Mouse (Mus musculus): ENCODE results near the gene Cybrd1. TPM values are rescaled to one million over a fixed set of nuclear protein-coding genes. Genes with fewer than 3 reads are reported as not detected.

The Cybrd1 gene
- polyA plus RNA-seq, 1 experiment from 2014 or later = 1.0 TPM

- no peak for TF ChIP-seq CTCF (IDR thresholded peaks at IDR 0.05; ENCODE audit: low read depth)
- DNase-seq (ENCODE audit: low spot score) (no peak), ATAC-seq (replicated peaks; ENCODE audit: low FRiP score, low read depth) (no peak)
- H3K9ac ChIP-seq (ENCODE audit: low read depth, low read length) = no peak overlapping the region
- H3K4me2 ChIP-seq (ENCODE audit: low read length) = no peak overlapping the region
- H3K9me3 ChIP-seq (replicated peaks; ENCODE audit: low read length) = no peaks in the 10 kb centered on the region
- no peaks in the 10 kb centered on the region for H3K27me3 ChIP-seq (ENCODE audit: insufficient read depth, low read length)
- H3K27ac ChIP-seq = no peak overlapping the region
- WGBS = 76% methylated on average over 1 of the region's 1 CpGs
- H3K4me1 ChIP-seq (replicated peaks; ENCODE audit: insufficient read depth, low read length) = no peaks in the 10 kb centered on the region
- H3K4me3 ChIP-seq (replicated peaks; ENCODE audit: low read depth, low read length) = no peak overlapping the region
- H3K36me3 ChIP-seq (ENCODE audit: insufficient read depth, low read length) = no peaks in the 10 kb centered on the region
Observed at GRCm38 (mm10) chr2:71177250-71177615, 59.5 kb downstream of the Cybrd1 start.

GRCm38 (mm10) chr2:71177760-71178159 lies 60.0 kb downstream of the Cybrd1 start:
- Histone ChIP-seq H3K4me2 (ENCODE audit: low read length) (no peak overlapping the region), H3K4me1 (replicated peaks; ENCODE audit: insufficient read depth, low read length) (no peaks in the 10 kb centered on the region), H3K9me3 (replicated peaks; ENCODE audit: low read length) (no peaks in the 10 kb centered on the region), H3K4me3 (replicated peaks; ENCODE audit: low read depth, low read length) (no peak overlapping the region), H3K36me3 (ENCODE audit: insufficient read depth, low read length) (no peaks in the 10 kb centered on the region), H3K27me3 (ENCODE audit: insufficient read depth, low read length) (no peaks in the 10 kb centered on the region), H3K9ac (ENCODE audit: low read depth, low read length) (no peak overlapping the region), H3K27ac (no peak overlapping the region)
- ATAC-seq (replicated peaks; ENCODE audit: low FRiP score, low read depth) = no peak
- TF ChIP-seq CTCF (IDR thresholded peaks at IDR 0.05; ENCODE audit: low read depth) = peak; percentile 30; the same call in 1 of the 2 replicates
- no peak for DNase-seq (ENCODE audit: low spot score)
- WGBS = 96% methylated on average over 1 of the region's 1 CpGs

GRCm38 (mm10) chr2:71179716-71180115 lies 62.0 kb downstream of the Cybrd1 start:
- no peak overlapping the region for H3K27ac ChIP-seq
- H3K9ac ChIP-seq (ENCODE audit: low read depth, low read length) = no peak overlapping the region
- no peaks in the 10 kb centered on the region for H3K4me1 ChIP-seq (replicated peaks; ENCODE audit: insufficient read depth, low read length)
- H3K27me3 ChIP-seq (ENCODE audit: insufficient read depth, low read length) = no peaks in the 10 kb centered on the region
- TF ChIP-seq CTCF (IDR thresholded peaks at IDR 0.05; ENCODE audit: low read depth) = no peak
- H3K36me3 ChIP-seq (ENCODE audit: insufficient read depth, low read length) = no peaks in the 10 kb centered on the region
- H3K9me3 ChIP-seq (replicated peaks; ENCODE audit: low read length) = no peaks in the 10 kb centered on the region
- no peak for DNase-seq (ENCODE audit: low spot score)
- WGBS = 82% methylated on average over 10 of the region's 10 CpGs
- H3K4me2 ChIP-seq (ENCODE audit: low read length) = no peak overlapping the region
- no peak overlapping the region for H3K4me3 ChIP-seq (replicated peaks; ENCODE audit: low read depth, low read length)
- ATAC-seq (replicated peaks; ENCODE audit: low FRiP score, low read depth) = no peak

GRCm38 (mm10) chr2:71180566-71181217 lies 63.0 kb downstream of the Cybrd1 start:
- 39% methylated on average over 8 of the region's 8 CpGs for WGBS
- no peak overlapping the region for H3K4me3 ChIP-seq (replicated peaks; ENCODE audit: low read depth, low read length)
- no peak overlapping the region for H3K27ac ChIP-seq
- no peaks in the 10 kb centered on the region for H3K36me3 ChIP-seq (ENCODE audit: insufficient read depth, low read length)
- no peak for TF ChIP-seq CTCF (IDR thresholded peaks at IDR 0.05; ENCODE audit: low read depth)
- H3K4me2 ChIP-seq (ENCODE audit: low read length) = no peak overlapping the region
- no peaks in the 10 kb centered on the region for H3K27me3 ChIP-seq (ENCODE audit: insufficient read depth, low read length)
- H3K4me1 ChIP-seq (replicated peaks; ENCODE audit: insufficient read depth, low read length) = no peaks in the 10 kb centered on the region
- ATAC-seq (replicated peaks; ENCODE audit: low FRiP score, low read depth) (no peak), DNase-seq (ENCODE audit: low spot score) (peak; percentile 18)
- no peaks in the 10 kb centered on the region for H3K9me3 ChIP-seq (replicated peaks; ENCODE audit: low read length)
- H3K9ac ChIP-seq (ENCODE audit: low read depth, low read length) = no peak overlapping the region

GRCm38 (mm10) chr2:71187950-71188349 lies 70.2 kb downstream of the Cybrd1 start:
- 67% methylated on average over 3 of the region's 3 CpGs for whole genome bisulfite sequencing
- Histone ChIP-seq H3K9me3 (replicated peaks; ENCODE audit: low read length) (no peaks in the 10 kb centered on the region), H3K27me3 (ENCODE audit: insufficient read depth, low read length) (no peaks in the 10 kb centered on the region), H3K27ac (no peak overlapping the region), H3K4me2 (ENCODE audit: low read length) (no peak overlapping the region), H3K9ac (ENCODE audit: low read depth, low read length) (no peak overlapping the region), H3K36me3 (ENCODE audit: insufficient read depth, low read length) (no peaks in the 10 kb centered on the region), H3K4me3 (replicated peaks; ENCODE audit: low read depth, low read length) (no peak overlapping the region), H3K4me1 (replicated peaks; ENCODE audit: insufficient read depth, low read length) (no peaks in the 10 kb centered on the region)
- ATAC-seq (replicated peaks; ENCODE audit: low FRiP score, low read depth) (no peak), DNase-seq (ENCODE audit: low spot score) (no peak)
- TF ChIP-seq CTCF (IDR thresholded peaks at IDR 0.05; ENCODE audit: low read depth) = no peak

GRCm38 (mm10) chr2:71188861-71189260 lies 71.1 kb downstream of the Cybrd1 start:
- Histone ChIP-seq H3K27ac (peak overlapping the region; percentile 66; the same call in 1 of the 2 replicates), H3K9ac (ENCODE audit: low read depth, low read length) (no peak overlapping the region), H3K4me3 (replicated peaks; ENCODE audit: low read depth, low read length) (no peak overlapping the region), H3K36me3 (ENCODE audit: insufficient read depth, low read length) (no peaks in the 10 kb centered on the region), H3K9me3 (replicated peaks; ENCODE audit: low read length) (no peaks in the 10 kb centered on the region), H3K4me2 (ENCODE audit: low read length) (0 out of 2 replicates have a peak overlapping the region, but pooled peaks have one; percentile 18), H3K4me1 (replicated peaks; ENCODE audit: insufficient read depth, low read length) (no peaks in the 10 kb centered on the region), H3K27me3 (ENCODE audit: insufficient read depth, low read length) (no peaks in the 10 kb centered on the region)
- no peak for TF ChIP-seq CTCF (IDR thresholded peaks at IDR 0.05; ENCODE audit: low read depth)
- DNase-seq (ENCODE audit: low spot score) (peak; percentile 33), ATAC-seq (replicated peaks; ENCODE audit: low FRiP score, low read depth) (peak; percentile 76; the same call in 1 of the 2 replicates)
- WGBS = 35% methylated on average over 2 of the region's 2 CpGs

Data from kidney, postnatal 0 days (tissue).